Mouse (Mus musculus) natural killer cell, adult 2 months (primary cell): ENCODE data around the gene Adarb2.

ENCODE experiments used
- DNase-seq, 2 experiments: peaks; one replicate each; pipeline ENCODE4 v3.0.0; 2022; ENCODE audit warnings: low spot score in 2 of 2

Gene Adarb2

DNA sequence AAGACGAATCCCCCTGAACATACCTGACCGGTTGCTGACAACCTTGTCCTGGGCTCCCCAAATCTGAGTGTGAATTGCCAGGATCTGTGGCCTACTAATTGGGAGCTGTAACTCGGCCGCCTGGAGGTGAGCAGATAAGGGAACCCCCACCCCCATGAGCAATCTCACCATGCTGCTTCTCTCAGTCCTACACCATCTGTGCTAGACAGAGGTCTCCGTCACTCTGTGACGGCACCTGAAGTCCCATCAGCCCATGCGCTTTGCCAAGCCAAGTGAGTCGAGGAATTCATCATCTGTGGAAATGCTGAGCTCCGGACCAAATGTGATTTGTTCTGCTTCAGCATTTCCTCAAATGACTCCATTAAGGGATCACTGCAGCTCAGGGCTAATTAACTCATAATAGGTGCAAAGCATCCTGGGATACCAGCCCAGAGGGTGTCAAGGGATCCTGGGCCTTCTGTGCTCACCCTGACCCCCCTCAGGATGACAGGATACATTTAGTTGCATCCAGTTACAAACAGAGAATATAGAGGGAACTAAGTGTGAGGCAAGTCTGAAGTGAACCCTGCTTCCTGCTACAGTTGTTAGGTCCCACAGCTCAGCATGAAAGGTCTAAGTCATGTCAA lies 462.1 kb downstream of the Adarb2 start:
- DNase-seq, result no peak

DNA sequence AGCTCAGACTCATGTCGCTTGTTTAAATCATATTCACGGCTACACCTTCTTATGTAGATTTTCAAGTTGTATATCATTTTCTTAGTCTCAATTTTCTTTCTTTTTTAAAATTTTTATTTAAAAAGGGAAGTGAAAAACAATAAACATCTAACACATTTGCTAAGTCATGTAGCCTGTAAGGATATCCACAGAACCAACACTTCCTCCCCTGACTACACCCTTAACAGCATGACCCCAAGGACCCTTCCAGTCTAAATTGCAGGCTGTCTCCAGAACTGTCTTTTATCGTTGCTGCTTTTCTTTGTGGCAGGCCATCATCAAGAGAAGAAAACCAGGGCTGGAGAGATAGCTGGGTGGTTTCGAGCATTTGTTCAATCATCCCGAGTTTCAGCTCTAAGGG lies 474.5 kb downstream of the Adarb2 start:
- no peak for DNase-seq

DNA sequence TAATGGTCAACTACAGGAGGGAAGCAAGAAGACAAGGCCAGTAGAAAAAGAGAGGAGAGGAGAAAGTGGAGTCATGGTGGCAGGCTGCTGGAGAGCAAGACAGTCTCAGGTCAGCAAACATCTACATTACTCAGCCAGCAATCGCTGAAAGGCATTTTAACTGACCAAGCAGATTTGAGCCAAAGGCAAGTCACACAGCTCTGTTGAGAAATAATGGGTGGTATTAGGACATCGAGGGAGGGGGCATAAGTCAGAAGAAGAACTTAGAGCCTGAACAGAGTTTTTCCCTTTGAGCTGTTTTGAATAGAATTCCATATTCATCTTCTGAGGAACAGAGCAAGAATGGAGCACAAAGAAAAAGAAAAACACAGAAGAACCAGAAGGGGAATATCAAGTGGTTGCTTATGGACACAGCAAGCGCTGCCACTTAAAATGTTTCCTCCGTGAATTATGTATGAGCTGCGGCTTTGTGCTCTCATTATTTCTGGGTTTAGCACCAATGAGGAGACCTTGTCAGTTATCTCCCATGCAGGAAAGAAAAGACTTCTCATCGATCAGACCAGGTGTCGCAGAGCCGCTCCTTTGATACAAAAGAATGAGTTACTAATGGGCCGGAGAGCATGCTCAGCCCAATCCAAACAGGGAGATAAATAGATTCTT lies 477.9 kb downstream of the Adarb2 start:
- DNase-seq, result no peak

DNA sequence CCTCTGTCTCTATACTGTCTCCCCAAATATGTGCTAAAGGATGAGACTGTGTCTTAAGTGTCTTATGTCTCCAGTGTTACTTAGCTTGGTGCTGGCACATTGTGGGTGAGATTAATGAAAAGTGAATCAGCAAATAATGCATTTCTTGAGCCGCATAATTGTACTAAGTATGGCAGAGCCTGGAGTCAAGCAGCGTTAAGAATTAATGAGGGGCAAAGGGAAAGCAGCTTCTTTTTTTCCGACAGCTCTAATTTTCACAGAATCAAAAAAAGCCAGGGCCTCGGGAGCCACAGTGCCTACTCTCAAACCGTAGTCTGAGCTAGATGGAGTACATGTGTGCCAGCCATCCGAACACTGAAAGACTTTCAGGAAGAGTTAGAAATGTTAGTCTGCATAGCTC lies 488.8 kb downstream of the Adarb2 start:
- no peak for DNase-seq

DNA sequence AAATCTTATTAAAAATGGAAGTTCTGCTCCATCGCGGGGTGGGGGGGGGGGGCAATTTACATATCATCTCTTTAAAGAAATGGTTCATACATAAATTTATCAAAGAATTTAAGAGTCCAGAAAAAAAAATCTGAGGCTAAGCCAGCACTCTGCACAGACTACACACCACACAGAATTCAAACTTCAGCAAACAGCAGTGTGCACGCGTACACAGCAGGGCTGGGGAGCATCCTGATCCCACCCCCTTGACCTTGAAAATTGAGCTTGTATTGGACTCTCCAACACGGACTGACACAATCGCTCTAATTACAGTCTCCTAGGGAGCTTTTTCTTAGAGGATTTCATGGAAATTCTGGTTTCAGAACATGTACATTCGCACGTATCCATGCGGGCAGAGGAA lies 490.1 kb downstream of the Adarb2 start:
- no peak for DNase-seq

DNA sequence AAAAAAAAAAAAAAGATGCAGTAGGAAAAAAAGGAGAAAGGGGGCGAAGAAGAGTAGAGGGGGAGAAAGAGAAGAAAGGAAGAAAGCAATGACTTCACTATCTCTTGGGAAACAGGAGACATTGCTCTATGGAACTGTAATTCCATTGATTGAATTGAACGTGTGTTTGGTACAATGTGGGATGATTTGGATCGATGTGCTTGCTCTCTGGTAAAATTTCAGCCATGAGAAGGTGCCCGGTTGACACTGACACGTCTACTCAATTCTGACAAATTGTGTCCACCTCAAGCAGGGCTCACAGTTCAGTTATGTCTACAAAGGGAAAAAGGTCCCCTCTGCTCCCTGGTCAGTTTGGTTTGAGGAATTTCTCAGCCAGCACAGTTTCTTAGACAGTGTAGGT lies 495.8 kb downstream of the Adarb2 start:
- DNase-seq, result no peak

DNA sequence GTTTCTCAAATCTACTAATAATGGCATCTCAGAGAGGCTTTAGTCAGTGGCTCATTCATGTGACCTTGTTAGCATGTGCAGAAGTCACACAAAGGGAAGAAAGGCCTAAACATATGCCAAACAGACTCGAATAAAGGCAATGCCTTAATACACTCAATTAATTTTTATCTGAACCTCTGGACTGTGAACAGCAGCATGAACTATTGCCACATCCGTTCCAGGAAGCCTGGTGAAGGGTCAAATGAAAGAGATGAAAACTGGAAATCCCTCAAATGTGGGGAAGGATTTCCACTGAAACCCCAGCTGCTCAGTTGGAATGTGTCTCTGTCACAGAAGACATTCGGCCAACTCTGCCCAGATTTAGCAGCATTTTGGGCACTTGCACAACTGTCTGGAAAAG lies 497.2 kb downstream of the Adarb2 start:
- no peak for DNase-seq

DNA sequence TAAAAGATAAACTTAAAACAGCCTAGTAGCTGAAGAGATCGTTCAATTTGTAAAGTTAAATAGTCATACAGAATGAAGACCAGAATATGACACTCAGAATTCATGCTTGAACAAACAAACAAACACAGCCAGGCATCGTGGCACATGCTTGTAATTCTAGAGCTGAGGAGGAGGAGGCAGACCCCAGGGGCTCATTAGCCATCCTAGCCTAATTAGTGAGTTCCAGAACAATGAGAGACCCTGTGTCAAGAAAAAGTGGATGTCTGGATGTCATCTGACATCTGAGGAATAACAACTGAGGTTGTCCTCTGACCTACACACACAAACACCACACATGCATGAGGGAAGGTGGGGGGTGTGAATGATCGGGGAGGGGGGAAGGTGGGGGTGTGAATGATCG lies 498.3 kb downstream of the Adarb2 start:
- DNase-seq, result no peak

DNA sequence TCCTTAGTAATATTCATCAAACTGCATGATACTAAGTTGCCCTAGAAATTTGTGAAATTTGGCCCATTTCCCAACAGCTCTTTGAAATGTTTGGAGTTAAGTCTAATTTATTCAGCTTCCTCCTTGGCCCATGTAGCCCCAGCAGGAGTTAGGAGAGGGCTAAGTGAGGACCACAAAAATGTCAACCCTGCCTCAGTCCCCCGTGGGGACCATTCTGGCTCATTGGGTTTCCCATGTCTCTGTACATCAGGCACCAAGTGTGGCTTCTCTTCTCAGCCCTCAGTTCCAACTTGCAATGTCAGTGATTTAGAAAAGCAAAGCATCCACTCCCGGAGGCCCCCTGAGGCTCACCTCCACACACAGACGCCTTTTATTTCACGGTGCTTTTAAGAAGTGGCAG lies 502.6 kb downstream of the Adarb2 start:
- DNase-seq, result no peak

DNA sequence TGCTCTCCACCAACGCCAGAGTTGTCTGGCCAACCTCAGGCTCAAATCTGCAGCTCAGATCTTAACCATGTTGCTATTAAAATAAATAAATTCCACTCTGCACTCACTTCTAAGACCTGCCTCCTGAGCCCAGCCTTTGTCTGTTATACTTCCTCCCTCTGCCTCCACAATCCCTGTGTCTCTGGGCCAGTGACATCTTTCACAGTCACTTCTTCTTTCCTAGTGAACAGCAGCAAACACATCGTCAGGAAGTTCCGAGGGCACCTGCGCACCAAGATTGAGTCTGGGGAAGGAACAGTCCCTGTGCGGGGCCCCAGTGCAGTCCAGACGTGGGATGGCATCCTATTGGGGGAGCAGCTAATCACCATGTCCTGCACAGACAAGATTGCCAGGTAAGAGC lies 510.7 kb downstream of the Adarb2 start:
- no peak for DNase-seq

DNA sequence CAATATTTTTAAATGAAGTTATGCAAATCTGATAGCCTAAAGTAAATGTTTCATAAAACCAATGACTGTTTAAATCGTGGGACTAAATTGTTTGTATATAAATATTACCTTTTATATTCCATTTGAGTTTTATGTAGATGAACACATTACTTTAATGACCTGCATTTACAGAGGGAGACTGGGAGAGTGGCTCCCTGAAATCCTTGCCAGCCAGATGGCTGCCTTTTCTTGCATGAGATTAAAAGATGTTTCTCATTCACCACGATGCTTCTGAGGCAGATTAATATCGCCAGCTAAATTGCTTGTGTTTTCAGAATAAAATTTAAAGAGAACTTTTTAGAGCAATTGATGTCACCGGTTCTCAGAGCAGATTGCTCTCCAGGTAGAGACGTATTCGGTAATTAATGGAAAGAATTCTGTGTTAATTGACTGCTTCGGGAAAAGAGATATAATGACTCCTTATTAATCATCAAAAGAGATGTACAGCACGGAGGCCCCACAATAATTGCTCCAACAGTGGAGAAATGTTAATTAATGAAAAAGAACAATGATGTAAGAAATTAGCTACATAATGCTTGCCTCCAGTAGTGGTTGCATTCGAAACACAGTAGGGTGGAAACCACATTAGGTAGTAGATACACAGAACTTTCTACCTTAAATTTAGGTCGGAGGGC lies 527.4 kb downstream of the Adarb2 start:
- DNase-seq, result no peak

DNA sequence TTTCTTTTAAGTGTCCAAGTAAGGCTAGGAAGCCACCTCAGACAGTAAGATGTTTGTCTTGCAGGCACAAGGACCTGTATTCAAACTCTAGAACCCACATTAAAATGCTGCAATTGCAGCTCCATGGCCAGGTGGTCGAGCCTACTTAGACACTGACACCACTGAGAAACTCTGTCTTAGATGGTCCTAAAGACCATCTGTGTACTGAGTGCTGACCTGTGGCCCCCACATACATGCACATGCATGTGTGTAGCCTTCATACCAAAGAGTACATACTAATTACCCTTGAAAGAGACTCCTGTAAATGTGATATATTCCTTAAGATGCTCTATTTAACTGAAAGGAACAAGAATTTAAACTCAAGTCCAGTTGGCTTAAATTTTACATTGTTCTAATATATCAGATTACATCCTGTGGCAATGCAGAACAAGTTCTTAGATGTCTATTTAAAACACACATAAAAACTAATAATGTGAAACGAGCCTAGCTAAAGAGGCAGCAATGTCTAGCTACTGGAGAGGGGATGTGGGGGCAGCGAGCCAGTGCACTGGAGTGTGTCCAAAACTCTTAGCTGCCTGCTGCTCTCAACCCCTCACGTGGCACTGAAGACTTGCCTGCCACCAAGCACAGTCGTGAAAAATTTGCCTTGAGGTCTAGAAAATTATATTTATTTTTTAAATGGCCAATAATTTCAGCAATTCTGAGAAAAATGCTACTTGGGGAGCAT lies 534.6 kb downstream of the Adarb2 start:
- DNase-seq, result no peak

DNA sequence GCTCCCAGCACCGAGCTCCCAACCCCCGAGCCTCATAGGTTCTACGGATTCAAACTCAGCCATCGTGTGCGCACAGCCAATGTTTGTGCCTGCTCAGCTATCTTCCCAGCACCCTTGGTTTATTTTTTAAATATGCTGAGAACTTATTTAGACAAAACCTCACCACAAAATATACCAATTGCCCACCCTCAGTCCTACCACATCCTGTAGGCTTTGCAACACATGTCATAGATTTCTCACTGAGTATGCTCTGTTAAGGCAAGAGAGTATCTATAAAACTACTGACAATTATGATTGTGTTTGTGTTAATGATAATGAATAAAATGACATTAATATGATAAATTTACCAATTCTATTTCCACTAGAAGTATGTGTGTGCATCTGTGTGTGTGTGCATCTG lies 540.1 kb downstream of the Adarb2 start:
- DNase-seq, result no peak

DNA sequence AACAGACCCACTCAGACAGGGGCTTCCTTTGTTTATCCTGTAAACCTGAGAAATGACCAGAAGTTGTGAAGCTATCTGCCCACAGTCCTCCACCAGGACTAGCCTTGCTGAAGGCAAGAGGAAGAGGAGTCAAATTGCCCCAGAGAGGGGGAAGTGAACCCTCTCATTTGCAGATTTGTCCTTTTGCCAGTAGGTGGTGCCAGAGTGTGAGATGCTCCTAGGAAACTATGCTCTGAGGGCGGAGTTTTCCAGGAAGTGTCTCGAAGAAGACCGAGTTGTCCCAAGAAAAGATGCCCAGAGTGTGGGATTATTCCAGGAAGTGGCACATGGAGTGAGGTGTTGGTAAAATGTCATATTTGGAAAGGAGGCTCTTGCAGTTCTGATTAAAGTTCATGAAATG lies 541.9 kb downstream of the Adarb2 start:
- DNase-seq, result no peak

DNA sequence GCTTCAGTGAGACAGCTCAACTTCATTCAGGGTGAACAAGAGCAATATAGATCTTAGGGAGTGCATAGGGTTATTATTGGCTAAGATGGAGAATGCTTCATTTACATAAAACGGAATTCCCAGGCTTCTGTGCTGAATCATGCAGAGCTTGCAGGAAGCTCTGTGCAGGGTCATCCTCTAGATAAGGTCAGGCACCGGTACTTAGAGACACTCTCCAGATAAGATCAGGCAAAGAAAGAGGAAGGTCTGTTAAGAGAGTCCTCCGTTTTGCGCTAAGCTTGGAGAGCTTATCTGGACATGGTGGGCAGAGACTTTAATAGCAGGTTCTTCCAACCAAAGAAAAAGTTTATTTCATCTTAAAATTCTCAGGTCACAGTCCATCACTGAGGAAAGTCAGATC lies 542.9 kb downstream of the Adarb2 start:
- no peak for DNase-seq

DNA sequence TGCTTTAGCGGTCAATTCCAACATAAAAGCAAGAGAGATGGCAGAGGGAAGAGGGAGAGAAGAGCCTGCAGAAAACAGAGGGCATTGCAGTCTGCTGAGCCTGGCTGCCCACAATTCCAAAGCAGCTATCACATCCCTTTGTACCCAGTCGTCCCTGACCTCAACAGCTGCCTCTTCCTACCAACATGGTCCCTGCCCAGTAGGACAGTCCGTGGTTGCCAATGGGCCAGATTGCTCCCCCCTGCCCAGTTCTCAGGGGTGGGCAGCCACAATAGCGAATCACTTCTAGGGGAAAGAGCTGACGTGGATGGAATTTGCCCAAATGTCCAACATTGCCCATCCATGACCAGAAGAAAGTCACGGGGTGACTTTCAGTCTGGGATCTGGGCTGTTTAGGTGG lies 546.8 kb downstream of the Adarb2 start:
- no peak for DNase-seq

DNA sequence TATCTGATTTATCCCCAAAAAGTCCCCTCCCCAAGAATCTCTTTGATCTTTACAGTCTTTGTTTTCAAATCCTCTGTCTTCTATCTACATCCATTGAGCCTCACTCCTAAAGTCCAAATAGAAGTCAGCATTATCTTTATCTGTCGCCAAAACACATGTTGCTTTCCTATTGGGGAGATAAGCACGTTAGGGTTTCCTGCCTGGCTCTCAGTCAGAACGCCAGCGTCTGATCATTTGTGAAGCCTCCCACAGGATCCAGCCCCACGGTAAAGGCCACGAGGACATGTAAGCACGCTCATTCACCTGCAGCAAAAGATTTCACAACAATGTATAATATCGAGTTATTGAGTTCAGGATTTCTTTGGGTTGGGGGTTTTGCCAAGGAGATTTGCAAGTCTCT lies 558.3 kb downstream of the Adarb2 start:
- no peak for DNase-seq

DNA sequence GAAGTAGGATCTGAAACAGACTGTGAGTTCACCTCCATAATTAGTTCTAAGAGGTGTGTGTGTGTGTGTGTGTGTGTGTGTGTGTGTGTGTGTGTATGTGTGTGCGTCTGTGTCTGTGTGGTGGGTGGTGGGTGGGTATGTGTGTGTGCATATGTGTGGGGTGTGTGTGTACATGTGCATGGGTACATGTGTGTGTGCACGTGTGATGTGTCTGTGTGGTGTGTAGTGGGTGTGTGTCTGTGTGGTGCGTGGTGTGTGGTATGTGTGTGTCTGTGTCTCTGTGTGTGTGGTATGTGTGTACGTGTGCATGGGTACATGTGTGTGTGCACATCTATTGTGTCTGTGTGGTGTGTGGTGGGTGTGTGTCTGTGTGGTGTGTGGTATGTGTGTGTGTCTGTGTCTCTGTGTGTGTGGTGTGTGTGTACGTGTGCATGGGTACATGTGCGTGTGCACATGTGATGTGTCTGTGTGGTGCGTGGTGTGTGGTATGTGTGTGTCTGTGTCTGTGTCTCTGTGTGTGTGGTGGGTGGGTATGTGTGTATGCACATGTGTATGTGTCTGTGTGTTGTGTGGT lies 567.1 kb downstream of the Adarb2 start:
- no peak for DNase-seq

DNA sequence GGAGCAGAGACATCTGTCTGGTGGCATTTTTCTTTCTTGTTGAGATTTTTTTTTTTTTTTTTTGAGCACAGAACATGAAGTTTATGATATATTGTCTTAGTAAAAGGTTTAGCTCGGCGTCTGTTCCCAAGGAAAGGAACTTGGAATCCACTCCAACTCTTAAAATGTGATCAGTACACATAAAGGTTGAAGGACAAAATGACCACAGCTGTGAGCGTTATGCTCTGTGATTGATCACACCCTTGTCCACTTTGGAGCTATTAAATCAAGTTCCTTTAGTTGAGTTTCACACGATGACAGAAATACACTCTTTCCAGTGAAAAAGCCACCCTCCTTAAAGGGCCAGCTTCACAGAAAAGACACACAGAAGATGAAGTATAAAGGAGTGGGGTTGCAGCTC lies 568.0 kb downstream of the Adarb2 start:
- DNase-seq, result no peak

DNA sequence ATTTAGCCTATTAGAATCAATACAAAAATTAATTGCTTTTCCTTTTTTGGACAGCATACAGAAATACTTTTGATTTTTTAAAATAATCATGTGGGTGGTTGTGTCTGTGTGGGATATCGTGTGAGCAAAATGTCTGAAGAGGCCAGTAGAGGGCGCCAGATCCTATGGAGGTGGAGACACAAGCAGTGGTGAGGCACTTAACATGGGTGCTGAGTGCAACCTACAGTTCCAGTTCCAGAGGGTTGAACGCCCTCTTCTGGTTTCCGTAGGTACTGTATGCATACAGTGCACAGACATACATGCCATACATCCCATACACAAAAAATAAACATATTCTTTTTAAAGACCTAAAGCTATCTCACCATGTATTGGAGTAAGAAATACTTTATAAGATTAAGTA lies 577.8 kb downstream of the Adarb2 start:
- DNase-seq, result peak; percentile 11 to 40

DNA sequence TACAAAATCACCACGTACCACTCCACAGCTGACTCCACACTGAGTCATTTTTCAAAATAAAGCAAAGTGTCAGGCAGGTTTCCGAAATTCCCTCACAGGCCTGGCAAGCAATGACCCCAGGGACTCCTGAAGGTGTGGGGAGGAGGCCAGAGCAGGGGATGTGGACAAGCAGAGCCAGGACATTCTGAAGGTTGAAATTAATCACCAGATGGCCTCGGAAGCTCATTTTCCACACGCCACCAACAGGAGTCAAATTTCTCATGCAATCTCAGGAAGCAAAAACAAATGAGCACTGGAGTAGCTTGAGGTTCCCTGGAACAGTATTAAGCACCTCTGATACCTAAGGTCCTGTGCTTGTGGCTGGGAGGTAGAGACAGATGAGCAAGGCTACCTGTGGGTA lies 580.0 kb downstream of the Adarb2 start:
- DNase-seq, result no peak

DNA sequence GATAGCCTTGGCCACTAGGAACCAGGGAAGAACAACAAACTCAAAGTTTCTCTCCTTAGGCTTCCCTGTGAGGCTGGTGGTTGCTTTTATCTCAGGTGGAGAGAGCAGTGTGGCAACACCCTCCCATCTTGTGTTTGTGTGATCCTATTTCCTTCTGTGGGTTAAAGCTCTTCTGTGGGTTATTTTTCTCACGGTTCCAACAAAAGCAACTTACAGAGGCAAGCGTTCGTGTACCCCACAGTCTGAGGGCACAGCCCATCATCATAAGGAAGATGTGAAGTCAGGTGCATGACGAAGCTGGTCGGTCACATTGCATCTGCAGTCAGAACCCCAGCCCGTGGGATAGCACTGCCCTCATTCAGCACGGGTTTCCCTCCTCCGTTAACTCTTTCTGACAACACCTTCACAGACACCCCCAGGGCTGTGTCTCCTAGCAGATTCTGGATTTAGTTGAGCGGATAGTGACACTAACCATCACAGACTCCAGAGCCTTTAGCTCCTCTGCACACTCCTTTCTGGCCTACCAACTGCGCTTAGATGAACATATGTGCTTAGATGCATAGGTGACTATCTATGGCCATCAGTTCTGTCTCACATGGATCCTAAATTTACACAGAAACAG lies 581.1 kb downstream of the Adarb2 start:
- no peak for DNase-seq
